14 mouse cellular contexts compared by ENCODE assay signal in the genomic region with DNA sequence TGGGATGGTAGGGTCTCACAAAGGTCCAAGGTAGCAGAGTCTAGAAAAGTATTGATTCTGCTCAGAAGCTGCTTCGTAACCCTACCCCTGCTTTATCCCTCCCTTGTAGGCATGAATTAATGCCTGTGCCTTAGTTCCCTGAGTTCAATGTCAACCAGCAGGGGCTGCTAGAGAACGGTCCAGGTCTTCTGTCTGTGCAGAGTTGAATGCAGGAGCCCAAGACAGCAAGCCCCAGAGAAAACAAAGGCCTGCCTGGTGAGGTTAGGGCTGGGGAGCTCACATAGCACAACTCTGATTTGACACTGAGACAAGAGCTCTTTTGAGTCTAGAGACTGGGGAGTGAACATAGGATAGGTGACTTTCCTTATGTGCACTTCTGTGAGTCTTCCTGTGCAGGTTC. TPM values are rescaled to one million over a fixed set of nuclear protein-coding genes. Genes with fewer than 3 reads are reported as not detected.
A peak's percentile ranks its signal among the peaks of the same experiment; 100 is the strongest.
DNase-seq lines count a peak whose midpoint lies in the region; ATAC-seq and TF ChIP-seq lines count a peak whose summit lies in the region.
"Had no signal": no experiment of that assay in that cellular context is flagged by ENCODE, and none has a peak within 500 bp of the region (broad histone marks: within the 10 kb centered on the region; RNA-seq: fewer than 3 reads in every experiment).

No protein-coding gene starts in this region.

- peak; percentile 71 for TF ChIP-seq CTCF in intestine, postnatal 0 days (IDR thresholded peaks at IDR 0.05; ENCODE audit: low read depth)
- peak; percentile 52 for TF ChIP-seq CTCF in lung, postnatal 0 days (IDR thresholded peaks at IDR 0.05)
- no peak for TF ChIP-seq CTCF in gastrocnemius, adult 2 months (IDR thresholded peaks at IDR 0.05)

- DNase-seq in urinary bladder, postnatal 25 days (ENCODE audit: low spot score): peak; percentile 3
- DNase-seq in urinary bladder, postnatal 4 days (ENCODE audit: low spot score in 2 of 2): no peak
- DNase-seq in lung, postnatal 0 days (ENCODE audit: low spot score): no peak
- no peak for DNase-seq in adrenal gland, postnatal 10 days
- DNase-seq in forebrain, embryonic 10.5 days (ENCODE audit: extremely low spot score, low spot score): no peak
- no peak for DNase-seq in gastrocnemius, adult 2 months
- DNase-seq: cerebellum, adult 11-12 months had no signal

- H3K36me3 ChIP-seq in intestine, postnatal 0 days (ENCODE audit: control insufficient read depth, insufficient read depth): no peaks in the 10 kb centered on the region
- H3K36me3 ChIP-seq in intestine, embryonic 15.5 days: no peaks in the 10 kb centered on the region
- H3K36me3 ChIP-seq in lung, postnatal 0 days (ENCODE audit: insufficient read depth, low read length): no peaks in the 10 kb centered on the region
- H3K36me3 ChIP-seq in forebrain, embryonic 10.5 days (replicated peaks): no peaks in the 10 kb centered on the region
- H3K36me3 ChIP-seq: forebrain, embryonic 15.5 days; hindbrain, embryonic 15.5 days; liver, embryonic 15.5 days; neural tube, embryonic 13.5 days had no signal

- no peak overlapping the region for H3K4me2 ChIP-seq in intestine, postnatal 0 days (replicated peaks; ENCODE audit: low read depth)
- H3K4me2 ChIP-seq in intestine, embryonic 15.5 days (replicated peaks): no peak overlapping the region
- no peak overlapping the region for H3K4me2 ChIP-seq in lung, postnatal 0 days (replicated peaks; ENCODE audit: low read depth, low read length)
- H3K4me2 ChIP-seq: forebrain, embryonic 15.5 days; hindbrain, embryonic 15.5 days; liver, embryonic 15.5 days; neural tube, embryonic 13.5 days had no signal

- H3K4me3 ChIP-seq in intestine, postnatal 0 days (ENCODE audit: low read depth, low read length): no peak overlapping the region
- H3K4me3 ChIP-seq in intestine, embryonic 15.5 days (replicated peaks): no peak overlapping the region
- H3K4me3 ChIP-seq in lung, postnatal 0 days (ENCODE audit: low read depth, low read length): no peak overlapping the region
- no peak overlapping the region for H3K4me3 ChIP-seq in forebrain, embryonic 10.5 days
- no peak overlapping the region for H3K4me3 ChIP-seq in gastrocnemius, adult 2 months
- H3K4me3 ChIP-seq: forebrain, embryonic 15.5 days; hindbrain, embryonic 15.5 days; liver, embryonic 15.5 days; neural tube, embryonic 13.5 days had no signal

- no peak overlapping the region for H3K9ac ChIP-seq in intestine, postnatal 0 days (ENCODE audit: low read depth, low read length)
- H3K9ac ChIP-seq in intestine, embryonic 15.5 days: no peak overlapping the region
- no peak overlapping the region for H3K9ac ChIP-seq in lung, postnatal 0 days (replicated peaks; ENCODE audit: low read depth)
- H3K9ac ChIP-seq: forebrain, embryonic 15.5 days; hindbrain, embryonic 15.5 days; liver, embryonic 15.5 days; neural tube, embryonic 13.5 days had no signal

- no peaks in the 10 kb centered on the region for H3K4me1 ChIP-seq in intestine, postnatal 0 days (replicated peaks; ENCODE audit: control insufficient read depth, insufficient read depth, low read length)
- H3K4me1 ChIP-seq in intestine, embryonic 15.5 days (replicated peaks): no peaks in the 10 kb centered on the region
- H3K4me1 ChIP-seq in lung, postnatal 0 days (ENCODE audit: insufficient read depth, low read depth, low read length): no peaks in the 10 kb centered on the region
- peaks cover 17% of the 10 kb centered on the region for H3K4me1 ChIP-seq in forebrain, embryonic 10.5 days
- H3K4me1 ChIP-seq: hindbrain, embryonic 15.5 days; liver, embryonic 15.5 days had no signal

- WGBS in intestine, postnatal 0 days: 59% methylated on average over 2 of the region's 2 CpGs
- WGBS in intestine, embryonic 15.5 days: 47% methylated on average over 2 of the region's 2 CpGs
- 44% methylated on average over 2 of the region's 2 CpGs for WGBS in lung, postnatal 0 days
- 49% methylated on average over 2 of the region's 2 CpGs for WGBS in forebrain, embryonic 10.5 days

- intact Hi-C loops in gastrocnemius, adult 2 months (cut with DNase I): no loop called here

- ATAC-seq in intestine, postnatal 0 days: no peak
- ATAC-seq in intestine, embryonic 15.5 days: no peak
- no peak for ATAC-seq in lung, postnatal 0 days
- ATAC-seq: activated CD4-positive, CD25-positive, alpha-beta regulatory T cell, adult 4 months; forebrain, embryonic 15.5 days had no signal

- TF ChIP-seq EP300 in lung, postnatal 0 days (IDR thresholded peaks at IDR 0.05): no peak

- no peak overlapping the region for H3K27ac ChIP-seq in intestine, postnatal 0 days (ENCODE audit: low read depth, low read length)
- H3K27ac ChIP-seq in intestine, embryonic 15.5 days: no peak overlapping the region
- no peak overlapping the region for H3K27ac ChIP-seq in lung, postnatal 0 days (ENCODE audit: low read length)
- no peak overlapping the region for H3K27ac ChIP-seq in forebrain, embryonic 10.5 days
- no peak overlapping the region for H3K27ac ChIP-seq in gastrocnemius, adult 2 months
- H3K27ac ChIP-seq: forebrain, embryonic 15.5 days; hindbrain, embryonic 15.5 days; liver, embryonic 15.5 days; neural tube, embryonic 13.5 days had no signal

- H3K9me3 ChIP-seq in intestine, postnatal 0 days (ENCODE audit: control insufficient read depth): no peaks in the 10 kb centered on the region
- no peaks in the 10 kb centered on the region for H3K9me3 ChIP-seq in intestine, embryonic 15.5 days
- H3K9me3 ChIP-seq in lung, postnatal 0 days (ENCODE audit: low read length): no peaks in the 10 kb centered on the region
- H3K9me3 ChIP-seq in forebrain, embryonic 10.5 days: no peaks in the 10 kb centered on the region
- H3K9me3 ChIP-seq: forebrain, embryonic 15.5 days; hindbrain, embryonic 15.5 days; liver, embryonic 15.5 days; neural tube, embryonic 13.5 days had no signal

- H3K27me3 ChIP-seq in intestine, postnatal 0 days (replicated peaks; ENCODE audit: control insufficient read depth, insufficient read depth, low read length): no peaks in the 10 kb centered on the region
- no peaks in the 10 kb centered on the region for H3K27me3 ChIP-seq in intestine, embryonic 15.5 days (replicated peaks)
- H3K27me3 ChIP-seq in lung, postnatal 0 days (replicated peaks; ENCODE audit: insufficient read depth, low read length): no peaks in the 10 kb centered on the region
- peaks cover 9% of the 10 kb centered on the region; the same call in 1 of the 2 replicates for H3K27me3 ChIP-seq in forebrain, embryonic 10.5 days (ENCODE audit: poor library complexity, severe bottlenecking)
- H3K27me3 ChIP-seq: forebrain, embryonic 15.5 days; liver, embryonic 15.5 days had no signal

RNA-seq across cellular contexts. Expression of a gene that starts 56.6 kb away (rescaled TPM):
- not detected in 2 replicates for polyA plus RNA-seq in intestine, postnatal 0 days (2015; fragmentation: Nextera tagmentation; extraction: Ambion mirVana)
- not detected in 2 replicates for polyA plus RNA-seq in intestine, embryonic 15.5 days (2015; fragmentation: Nextera tagmentation; extraction: Ambion mirVana)
- not detected in 2 replicates for polyA plus RNA-seq in lung, postnatal 0 days (2015; fragmentation: Nextera tagmentation; extraction: Ambion mirVana)
- not detected for total RNA-seq in adrenal gland, postnatal 10 days (2021)
- polyA plus RNA-seq in forebrain, embryonic 10.5 days (2016; fragmentation: Nextera tagmentation; extraction: Ambion mirVana): 2.1 and 8.1 TPM in 2 replicates
- not detected for total RNA-seq in gastrocnemius, adult 2 months (2021)
- polyA plus RNA-seq: activated CD4-positive, CD25-positive, alpha-beta regulatory T cell, adult 4 months; liver, embryonic 15.5 days had no signal
